Mouse (Mus musculus): Measurements from ENCODE around the gene Eef1akmt3.

DNA sequence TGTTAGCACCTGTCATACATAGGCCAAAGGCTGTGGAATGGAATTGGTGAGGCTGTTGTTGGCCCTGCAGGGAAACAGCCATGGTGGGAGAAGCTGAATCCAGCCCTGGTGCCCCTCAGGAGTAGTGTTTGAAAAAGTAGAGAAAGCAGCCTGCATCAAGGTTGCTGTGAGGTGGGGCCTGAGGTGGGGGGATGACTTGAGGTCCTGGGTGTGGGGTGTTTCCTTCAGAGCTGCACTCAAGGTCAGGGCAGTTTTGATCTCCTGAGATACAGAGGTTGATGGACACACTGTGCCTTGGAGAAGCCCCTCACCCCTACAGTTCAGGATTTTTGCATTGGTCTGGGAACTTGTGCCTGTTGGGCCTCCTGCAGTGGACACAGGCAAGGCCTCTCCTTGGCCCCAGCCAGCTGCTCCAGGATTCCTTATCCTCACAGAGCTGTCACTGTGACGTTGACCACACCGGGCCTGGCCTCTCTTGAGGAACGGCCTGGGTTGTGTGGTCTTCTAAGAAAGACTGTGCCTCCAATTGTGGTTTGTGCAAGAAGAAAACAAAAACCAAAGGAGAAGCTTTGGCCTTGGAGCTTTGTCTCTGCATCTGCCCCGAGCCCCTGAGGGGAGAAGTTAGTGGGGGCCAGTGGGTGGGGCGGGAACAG is 52.7 kb downstream of the Eef1akmt3 start:
- no peak for TF ChIP-seq POLR2A (IDR thresholded peaks at IDR 0.05; ENCODE audit: extremely low read depth, insufficient read depth, low read length)
- TF ChIP-seq CTCF (IDR thresholded peaks at IDR 0.05; ENCODE audit: low read depth, low read length): no peak
